Mouse (Mus musculus) stomach, embryonic 14.5 days (tissue): ENCODE measurements around the gene Sh3rf3. TPM values are rescaled to one million over a fixed set of nuclear protein-coding genes. Genes with fewer than 3 reads are reported as not detected.
A peak's percentile ranks its signal among the peaks of the same experiment; 100 is the strongest.

ENCODE experiments used
- ATAC-seq: fragments of 200-750 bp; cut with Nextera tagmentation; 2 replicates; pipeline ENCODE4 v1.8.0; 2017; ENCODE audit warnings: low read depth, moderate TSS enrichment; ENCODE audit not compliant: insufficient number of reproducible peaks, insufficient read depth, low FRiP score
- H3K27ac ChIP-seq: fragments of 300-500 bp; sonication (generic); 2 replicates; pipeline ENCODE4 v1.5.1; 2014; ENCODE audit warnings: mild to moderate bottlenecking, low read length, moderate library complexity, mixed read lengths
- H3K27me3 ChIP-seq: fragments of 300-500 bp; sonication (generic); 2 replicates; pipeline ENCODE4 v1.6.1; 2014; ENCODE audit warnings: low read length, control low read depth, mixed read lengths; ENCODE audit not compliant: control insufficient read depth, insufficient read depth
- H3K36me3 ChIP-seq: fragments of 300-500 bp; sonication (generic); 2 replicates; pipeline ENCODE4 v1.6.1; 2014; ENCODE audit warnings: mild to moderate bottlenecking, control low read depth, low read length, moderate library complexity, mixed read lengths; ENCODE audit not compliant: control insufficient read depth, insufficient read depth
- H3K4me1 ChIP-seq: fragments of 300-500 bp; sonication (generic); 2 replicates; pipeline ENCODE4 v1.6.1; 2014; ENCODE audit warnings: low read length, control low read depth, mixed read lengths; ENCODE audit not compliant: control insufficient read depth, insufficient read depth
- H3K4me2 ChIP-seq: fragments of 300-500 bp; sonication (generic); replicated peaks from 2 replicates; pipeline ENCODE4 v1.6.1; 2014; ENCODE audit warnings: low read depth, low read length, control low read depth
- H3K4me3 ChIP-seq: fragments of 300-500 bp; sonication (generic); 2 replicates; pipeline ENCODE4 v1.5.1; 2014; ENCODE audit warnings: low read depth, low read length, control low read depth
- H3K9ac ChIP-seq: fragments of 300-500 bp; sonication (generic); replicated peaks from 2 replicates; pipeline ENCODE4 v1.6.1; 2014; ENCODE audit warnings: low read depth, mild to moderate bottlenecking, control low read depth, low read length, moderate library complexity, mixed read lengths
- H3K9me3 ChIP-seq: fragments of 300-500 bp; sonication (generic); 2 replicates; pipeline ENCODE4 v1.6.1; 2016; ENCODE audit warnings: low read depth, low read length, control low read depth; ENCODE audit not compliant: control insufficient read depth
- WGBS: fragments of 180-500 bp; shearing (Covaris S2); extraction: QIAGEN DNeasy Blood & Tissue Kit; methylation state at CpG from one replicate; pipeline ENCODE4 v1.1.7; 2014; 5-methylcytosine and 5-hydroxymethylcytosine counted together
- polyA plus RNA-seq: library from polyadenylated mRNA; unstranded; fragments of >200 nt; fragmentation: Nextera tagmentation; extraction: Ambion mirVana; gene quantifications from 2 replicates; pipeline ENCODE4 v1.2.1, GENCODE M21; 2014

Sh3rf3 gene
- polyA plus RNA-seq, 1 experiment from 2014 or later: 1.2 TPM

DNA sequence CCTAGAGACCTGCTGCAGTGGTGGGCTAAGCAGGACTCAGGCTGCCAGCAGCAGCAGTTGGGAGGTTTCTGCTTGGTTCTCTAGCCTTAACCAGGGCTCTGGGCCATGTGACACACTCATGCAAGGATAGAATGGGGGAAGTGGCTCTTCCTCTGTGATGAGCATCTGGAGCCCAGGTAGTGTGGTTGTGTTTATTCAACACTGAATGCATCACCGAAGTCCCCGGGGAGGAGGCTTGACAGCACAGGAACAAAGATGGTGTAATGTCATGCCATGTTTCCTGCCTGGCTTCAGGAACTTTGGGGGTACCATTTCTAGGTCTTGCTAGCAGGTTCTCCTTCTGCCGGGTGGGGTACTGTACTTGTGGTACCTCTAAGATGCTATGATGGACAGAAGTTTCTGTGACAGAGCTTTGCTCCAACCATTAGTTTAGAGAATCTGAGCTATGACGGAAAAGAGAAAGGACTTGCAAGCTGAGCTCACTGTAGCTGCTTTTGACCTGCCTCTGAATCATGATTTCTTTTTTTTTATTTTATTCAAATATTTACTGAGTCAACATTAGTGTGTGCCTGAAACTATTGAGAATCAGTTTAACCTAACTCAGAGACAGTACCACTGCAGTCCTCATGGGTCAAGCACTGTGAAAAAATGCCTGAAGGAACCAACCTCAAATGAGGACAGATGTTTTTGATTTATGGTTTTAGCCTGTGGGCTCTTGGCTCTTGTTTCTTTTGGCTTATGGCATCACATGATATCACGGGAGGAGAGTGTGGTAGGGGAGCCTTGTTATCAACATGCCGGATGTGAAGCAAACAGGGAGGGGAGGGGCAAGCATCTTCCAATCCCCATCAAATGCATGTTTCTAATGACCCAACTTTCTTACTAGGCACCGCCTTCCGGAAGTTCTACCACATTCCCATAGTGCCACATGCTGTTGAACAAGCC lies 102.4 kb downstream of the Sh3rf3 start:
- Histone ChIP-seq H3K9ac (no peak overlapping the region), H3K9me3 (no peaks in the 10 kb centered on the region), H3K4me2 (no peak overlapping the region), H3K27ac (no peak overlapping the region), H3K4me3 (no peak overlapping the region), H3K36me3 (no peaks in the 10 kb centered on the region), H3K27me3 (no peaks in the 10 kb centered on the region), H3K4me1 (0 out of 2 replicates have a peak, but pooled peaks cover 3% of the 10 kb centered on the region)
- ATAC-seq: no peak
- 66% methylated on average over 8 of the region's 8 CpGs for WGBS

DNA sequence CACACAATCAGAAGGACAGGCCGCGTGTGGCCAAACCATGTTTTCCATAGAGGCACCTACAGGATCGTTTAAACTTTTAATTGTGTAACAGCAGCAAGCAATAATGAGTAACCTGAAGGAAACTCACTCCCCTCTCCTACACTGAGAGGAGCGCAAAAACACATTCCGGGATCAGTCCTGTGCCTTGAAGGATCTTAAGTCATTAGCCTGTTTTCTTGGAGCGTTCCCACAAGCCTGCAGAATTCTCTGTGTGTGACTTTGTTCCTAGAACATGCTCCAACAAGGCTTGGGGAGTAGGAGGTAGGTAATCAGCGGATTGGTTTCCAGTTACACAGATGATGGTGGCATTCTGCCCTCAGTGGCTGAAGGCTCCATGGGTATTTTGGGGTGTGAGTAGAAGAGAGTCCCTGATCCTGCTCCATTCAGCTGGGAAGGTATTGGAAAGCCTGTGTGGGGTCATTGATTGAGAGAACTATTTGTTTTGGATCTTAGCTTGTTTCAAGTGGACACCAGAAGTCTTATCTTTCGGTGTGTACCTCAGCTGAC lies 108.6 kb downstream of the Sh3rf3 start:
- ATAC-seq: no peak
- no peaks in the 10 kb centered on the region for H3K4me1 ChIP-seq
- H3K9ac ChIP-seq: no peak overlapping the region
- H3K27ac ChIP-seq: no peak overlapping the region
- WGBS: 86% methylated on average over 8 of the region's 8 CpGs
- H3K4me3 ChIP-seq: no peak overlapping the region
- no peaks in the 10 kb centered on the region for H3K27me3 ChIP-seq
- H3K9me3 ChIP-seq: no peaks in the 10 kb centered on the region
- no peak overlapping the region for H3K4me2 ChIP-seq
- no peaks in the 10 kb centered on the region for H3K36me3 ChIP-seq

DNA sequence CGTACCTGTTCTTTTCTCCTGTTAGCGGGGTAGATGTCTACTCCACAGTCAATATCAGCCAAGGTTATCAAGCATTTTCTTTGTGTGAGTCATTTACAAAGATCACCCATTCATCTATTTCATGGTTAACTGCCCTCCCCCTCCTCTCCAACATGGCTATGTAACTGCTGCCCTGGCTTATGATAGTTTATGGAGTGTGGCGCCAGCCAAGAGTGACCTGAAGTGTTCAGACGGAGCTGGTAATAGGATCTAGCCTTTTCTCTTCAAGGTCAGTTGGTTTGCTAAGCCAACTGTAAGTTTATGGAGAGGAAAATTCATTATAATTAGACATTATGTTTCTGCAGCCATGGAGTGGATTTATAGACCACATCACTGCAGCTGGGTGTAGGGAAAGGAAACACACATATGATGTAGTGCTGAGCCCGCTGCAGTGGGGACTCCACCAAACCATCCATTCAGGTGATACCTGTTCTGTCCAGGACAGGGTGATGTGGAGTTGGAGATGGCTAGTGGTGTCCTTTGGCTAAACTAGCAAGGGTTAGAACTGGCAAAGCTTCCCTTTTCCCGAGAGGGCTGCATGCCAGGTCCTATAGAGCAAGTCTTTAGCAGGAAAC lies 109.2 kb downstream of the Sh3rf3 start:
- Histone ChIP-seq H3K9me3 (no peaks in the 10 kb centered on the region), H3K9ac (no peak overlapping the region), H3K4me3 (no peak overlapping the region), H3K36me3 (no peaks in the 10 kb centered on the region), H3K27me3 (no peaks in the 10 kb centered on the region), H3K4me1 (no peaks in the 10 kb centered on the region), H3K27ac (no peak overlapping the region), H3K4me2 (no peak overlapping the region)
- ATAC-seq: no peak
- WGBS: 85% methylated on average over 6 of the region's 6 CpGs

DNA sequence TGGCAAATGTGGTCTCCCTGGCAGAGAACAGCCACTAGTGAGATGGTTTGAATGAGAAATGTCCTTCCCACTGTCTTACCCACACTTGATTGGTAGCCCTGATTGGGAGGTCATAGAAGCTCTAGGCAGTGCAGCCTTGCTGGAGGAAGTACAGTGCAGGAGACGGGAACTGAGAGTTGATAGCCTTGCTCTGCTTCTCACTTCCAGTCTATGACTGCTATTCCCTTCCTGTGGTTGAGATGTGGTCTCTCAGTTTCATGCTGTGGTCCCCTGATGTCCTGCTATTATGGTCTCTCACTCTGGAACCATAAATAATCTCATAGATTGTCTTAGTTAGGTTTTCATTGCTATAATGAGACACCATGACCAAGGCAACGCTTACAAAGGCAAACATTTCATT lies 109.8 kb downstream of the Sh3rf3 start:
- no peak for ATAC-seq
- no peak overlapping the region for H3K4me3 ChIP-seq
- H3K36me3 ChIP-seq: no peaks in the 10 kb centered on the region
- H3K4me2 ChIP-seq: no peak overlapping the region
- H3K9me3 ChIP-seq: no peaks in the 10 kb centered on the region
- no peaks in the 10 kb centered on the region for H3K4me1 ChIP-seq
- H3K27ac ChIP-seq: no peak overlapping the region
- WGBS: 83% methylated on average over 2 of the region's 2 CpGs
- no peak overlapping the region for H3K9ac ChIP-seq
- no peaks in the 10 kb centered on the region for H3K27me3 ChIP-seq

DNA sequence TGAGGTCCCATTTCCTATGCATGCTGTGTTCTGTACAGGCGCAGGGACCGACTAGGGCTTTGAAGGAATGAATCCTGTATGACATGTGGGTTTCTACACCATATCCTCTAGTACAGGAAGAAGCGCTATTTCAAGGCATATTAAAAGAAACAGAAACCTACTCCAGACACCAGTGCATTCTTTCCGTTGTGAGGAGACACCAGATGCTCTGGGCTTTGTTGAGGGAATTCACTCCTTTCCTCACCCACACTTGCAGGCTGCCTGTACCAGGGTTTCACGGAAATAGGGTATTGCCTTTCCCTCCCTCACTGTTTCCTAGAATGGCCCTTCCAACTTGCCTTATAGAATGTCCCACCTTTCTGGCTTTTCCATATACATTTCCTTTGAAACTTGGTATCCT lies 113.4 kb downstream of the Sh3rf3 start:
- Histone ChIP-seq H3K9me3 (no peaks in the 10 kb centered on the region), H3K4me1 (no peaks in the 10 kb centered on the region), H3K36me3 (no peaks in the 10 kb centered on the region), H3K27ac (no peak overlapping the region), H3K27me3 (no peaks in the 10 kb centered on the region), H3K9ac (no peak overlapping the region), H3K4me2 (no peak overlapping the region), H3K4me3 (no peak overlapping the region)
- 80% methylated on average over 5 of the region's 5 CpGs for WGBS
- no peak for ATAC-seq

DNA sequence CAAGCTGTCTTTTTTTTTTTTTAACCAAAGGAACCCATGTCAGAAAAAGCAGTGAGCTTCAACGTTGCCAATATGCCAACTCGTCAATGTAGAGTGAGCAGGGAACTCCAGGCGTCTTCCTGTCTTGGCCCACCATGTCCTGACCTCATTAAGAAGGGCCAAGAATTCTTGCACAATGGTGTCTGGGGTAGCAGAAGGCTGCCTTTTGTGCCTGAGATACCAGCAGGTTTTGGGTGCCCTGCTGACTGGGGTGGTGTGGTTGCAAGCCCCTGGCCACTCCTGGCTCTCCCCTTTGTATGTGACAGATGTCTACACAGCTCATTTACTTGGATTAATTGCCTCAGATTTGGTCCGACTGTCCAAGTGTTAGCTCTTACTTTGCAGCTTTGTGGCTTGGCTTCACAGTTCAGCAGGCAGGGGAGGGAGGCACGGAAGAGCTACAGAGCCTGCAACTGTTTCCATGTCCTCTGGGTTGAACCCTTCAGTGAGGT lies 115.8 kb downstream of the Sh3rf3 start:
- Histone ChIP-seq H3K4me1 (0 out of 2 replicates have a peak, but pooled peaks cover 3% of the 10 kb centered on the region), H3K4me2 (no peak overlapping the region), H3K27ac (no peak overlapping the region), H3K9me3 (no peaks in the 10 kb centered on the region), H3K4me3 (no peak overlapping the region), H3K36me3 (no peaks in the 10 kb centered on the region), H3K27me3 (no peaks in the 10 kb centered on the region), H3K9ac (no peak overlapping the region)
- ATAC-seq: no peak
- 73% methylated on average over 5 of the region's 5 CpGs for WGBS

DNA sequence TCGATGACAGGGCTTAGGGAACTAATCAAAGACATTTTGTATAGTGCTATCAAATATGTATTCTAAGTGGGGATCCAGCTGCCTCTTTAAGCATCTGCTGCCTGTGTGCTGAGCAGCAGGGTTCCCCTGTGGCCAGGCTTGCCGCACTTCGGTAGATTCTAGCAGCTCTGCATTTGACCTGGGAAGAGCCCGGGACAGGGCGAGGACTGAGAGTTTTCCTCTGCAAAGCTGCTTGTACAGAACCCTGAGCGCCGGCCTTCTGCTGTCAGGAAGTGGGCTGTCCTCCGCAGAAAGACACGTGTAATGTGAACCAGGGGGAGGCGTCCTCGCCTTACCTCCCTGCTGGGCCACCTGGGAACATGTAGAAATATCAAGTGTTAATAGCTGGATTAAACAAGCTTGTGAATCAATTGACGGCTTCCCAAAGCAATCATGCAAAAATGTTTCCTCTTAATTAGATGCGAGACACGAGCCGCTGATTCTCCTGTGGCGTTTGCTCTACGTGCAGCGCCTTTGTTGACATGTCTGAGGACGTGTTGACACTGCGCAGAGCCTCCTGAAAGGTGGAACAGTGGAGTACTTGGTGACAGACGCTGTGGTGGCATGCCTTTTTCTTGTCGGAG lies 119.1 kb downstream of the Sh3rf3 start:
- H3K9me3 ChIP-seq: no peaks in the 10 kb centered on the region
- no peak overlapping the region for H3K27ac ChIP-seq
- H3K36me3 ChIP-seq: no peaks in the 10 kb centered on the region
- no peaks in the 10 kb centered on the region for H3K27me3 ChIP-seq
- H3K4me1 ChIP-seq: 0 out of 2 replicates have a peak, but pooled peaks cover 3% of the 10 kb centered on the region
- no peak overlapping the region for H3K9ac ChIP-seq
- ATAC-seq: peak; percentile 63; the same call in 1 of the 2 replicates
- no peak overlapping the region for H3K4me3 ChIP-seq
- WGBS: 27% methylated on average over 22 of the region's 22 CpGs
- peak overlapping the region; percentile 31 for H3K4me2 ChIP-seq

DNA sequence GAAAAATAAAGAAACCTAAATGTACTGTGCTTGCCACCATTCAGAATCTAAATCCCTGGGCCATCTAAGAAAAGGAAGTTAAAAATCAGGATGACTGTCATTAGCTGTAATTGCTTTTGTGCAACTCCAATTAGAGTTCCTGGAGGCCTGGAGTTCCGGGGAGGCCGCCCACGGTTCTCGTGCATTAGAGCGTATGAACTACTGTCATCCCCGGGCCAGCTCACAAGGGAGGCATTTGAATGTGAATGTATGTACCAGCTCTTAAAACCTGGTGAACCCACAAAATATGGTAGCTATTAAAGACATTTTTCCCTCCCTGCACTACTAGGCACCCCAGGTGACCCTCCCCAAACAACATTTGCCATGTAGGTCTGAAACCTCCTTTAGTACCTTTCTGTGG lies 122.4 kb downstream of the Sh3rf3 start:
- Histone ChIP-seq H3K4me3 (no peak overlapping the region), H3K27ac (no peak overlapping the region), H3K36me3 (no peaks in the 10 kb centered on the region), H3K4me2 (no peak overlapping the region), H3K9me3 (no peaks in the 10 kb centered on the region), H3K4me1 (0 out of 2 replicates have a peak, but pooled peaks cover 3% of the 10 kb centered on the region), H3K27me3 (no peaks in the 10 kb centered on the region), H3K9ac (no peak overlapping the region)
- WGBS: 87% methylated on average over 6 of the region's 6 CpGs
- no peak for ATAC-seq
